Mouse (Mus musculus) yolk sac, embryonic 10.5 days (tissue): ENCODE results near the gene Rasa1.

Experiments
- DNase-seq: peaks from one replicate; pipeline ENCODE4 v3.0.0-alpha.2; 2017; ENCODE audit warnings: low spot score

The Rasa1 gene

DNA sequence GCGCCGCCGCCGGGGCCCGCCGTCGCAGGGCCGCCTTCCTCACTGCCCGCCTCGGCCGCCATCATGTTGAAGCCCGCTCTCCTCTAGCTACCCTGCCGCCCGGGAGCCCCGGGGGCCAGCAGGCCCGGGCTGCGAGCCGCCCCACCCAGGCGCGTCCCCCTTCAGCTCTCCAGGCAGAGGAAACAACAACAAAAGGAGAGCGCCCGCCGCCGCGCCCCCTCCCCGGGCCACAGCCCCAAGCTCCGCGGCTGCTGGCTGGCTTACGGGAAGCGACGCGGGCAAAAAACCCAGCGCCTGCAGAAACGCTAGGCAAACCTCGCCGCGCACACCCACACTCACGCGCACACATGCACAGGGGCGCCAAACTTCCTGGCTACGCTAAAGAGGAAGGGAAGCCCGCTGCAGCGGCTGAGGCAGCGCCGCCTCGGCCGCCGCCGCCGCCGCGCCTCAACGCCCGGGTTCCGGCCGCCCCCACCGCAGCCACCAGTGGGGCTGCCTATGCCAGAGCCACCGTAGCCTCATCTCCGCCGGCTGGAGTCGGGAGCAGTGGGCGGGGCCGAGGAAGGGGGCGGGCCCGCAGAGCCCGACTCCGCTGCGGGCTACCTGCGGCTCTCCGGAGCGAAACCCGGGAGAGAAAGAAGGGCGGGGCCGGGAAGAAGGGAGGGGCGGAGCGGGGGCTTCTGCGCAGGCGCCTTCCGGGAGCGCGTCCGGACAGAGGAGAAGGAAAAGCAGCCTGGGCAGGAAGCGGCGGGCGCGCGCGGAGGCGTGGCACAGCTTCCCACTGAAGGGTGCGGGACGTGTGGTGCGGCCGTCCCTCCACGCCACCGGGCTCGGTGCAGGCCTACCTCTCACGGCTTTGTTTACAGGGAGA lies at the start of gene Rasa1:
Gene Rasa1, minus strand, starts transcription at position 288 of the 871 bp plus-strand sequence.
- peak; percentile 98 for DNase-seq

DNA sequence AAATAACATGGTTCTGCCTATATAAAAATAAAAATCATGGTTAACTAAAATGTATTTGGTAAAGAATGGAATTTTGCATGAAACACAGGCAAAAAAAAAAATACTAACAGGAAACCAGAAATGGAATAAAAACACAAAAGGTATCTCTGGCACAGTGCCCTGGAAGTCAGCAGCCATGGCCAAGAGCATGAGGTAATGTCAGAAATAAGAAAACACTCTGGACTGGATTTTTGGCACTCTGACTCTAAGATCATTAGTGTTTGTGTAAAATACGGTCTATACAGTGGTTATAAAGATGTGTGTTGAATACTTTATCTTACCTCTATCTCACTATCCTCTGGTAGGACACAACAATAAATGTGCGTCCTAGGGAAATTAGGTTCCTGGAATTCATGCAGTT lies 22.6 kb upstream of the Rasa1 start:
- DNase-seq, result no peak

DNA sequence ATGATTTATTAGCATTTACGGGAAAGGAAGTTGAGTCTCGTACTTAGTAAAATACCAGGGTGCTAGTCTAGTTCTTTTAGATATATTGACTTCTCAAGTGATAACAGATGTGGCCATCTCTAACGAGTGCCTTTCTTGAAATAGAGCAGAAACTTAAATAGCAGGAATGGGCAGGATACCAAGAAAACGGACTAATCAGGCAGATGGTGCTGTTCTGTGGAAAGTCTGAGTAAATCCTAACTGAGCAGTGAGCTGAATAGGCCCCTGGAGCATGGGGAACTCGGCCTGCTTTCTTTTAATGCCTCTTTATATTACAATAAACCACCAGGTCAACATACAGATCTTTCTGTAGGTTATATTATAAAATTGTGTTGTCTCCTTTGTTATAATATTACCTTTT lies 22.0 kb upstream of the Rasa1 start:
- DNase-seq, result no peak

DNA sequence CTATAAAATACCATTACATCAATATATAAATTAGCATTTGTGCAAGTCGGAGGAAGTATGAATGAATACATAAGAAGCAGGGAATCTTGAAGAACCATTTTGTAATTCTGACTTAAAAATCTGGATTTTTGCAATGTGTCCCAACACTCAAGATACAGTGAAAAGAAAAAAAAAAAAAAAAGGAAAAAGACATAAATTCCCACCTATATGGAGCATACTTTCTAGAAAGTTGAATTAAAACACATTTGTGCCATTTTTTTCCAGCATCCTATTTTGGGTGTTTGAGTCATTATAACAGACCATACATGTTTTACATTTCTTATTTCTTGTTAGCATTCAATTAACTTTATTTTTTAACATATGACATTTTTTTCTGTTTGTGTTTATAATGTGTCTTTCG lies 21.6 kb upstream of the Rasa1 start:
- no peak for DNase-seq

DNA sequence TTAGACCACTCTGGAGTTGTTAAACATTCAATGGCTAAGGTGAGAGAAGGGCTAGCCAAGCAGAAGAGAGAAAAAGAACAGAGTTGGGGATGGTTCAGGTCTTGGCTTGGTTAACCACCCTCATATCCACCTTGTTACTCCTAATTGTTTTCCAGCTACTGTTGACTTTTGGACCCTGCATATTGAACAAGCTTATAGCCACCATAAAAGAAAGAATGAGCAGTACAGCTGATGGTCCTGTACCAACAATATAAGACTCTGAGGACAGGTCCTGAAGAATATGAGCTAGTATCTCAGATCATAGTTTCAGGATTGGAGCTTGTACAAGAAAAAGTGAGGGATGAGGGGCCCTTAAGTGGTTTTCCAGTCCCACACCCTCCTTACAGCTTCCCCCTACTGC lies 17.1 kb upstream of the Rasa1 start:
- no peak for DNase-seq

DNA sequence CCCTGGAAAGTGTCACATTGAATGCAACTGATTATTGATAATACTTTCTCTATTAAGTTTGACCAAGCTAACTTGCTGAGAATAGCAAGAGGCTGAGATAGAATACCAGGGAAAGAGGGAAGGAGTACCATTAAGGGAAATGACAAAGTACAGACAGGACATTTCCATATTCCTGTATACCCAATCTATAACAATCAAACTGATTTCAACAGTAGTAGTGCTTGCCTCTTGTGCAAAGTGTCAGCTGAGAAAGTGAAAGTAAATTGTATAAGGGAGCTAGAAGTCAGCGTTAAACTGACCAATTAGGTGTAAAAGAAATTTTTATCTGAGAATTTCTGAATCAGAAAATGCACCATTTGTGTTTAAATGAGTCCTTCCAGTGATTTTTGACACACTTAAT lies 1.7 kb upstream of the Rasa1 start:
- no peak for DNase-seq

DNA sequence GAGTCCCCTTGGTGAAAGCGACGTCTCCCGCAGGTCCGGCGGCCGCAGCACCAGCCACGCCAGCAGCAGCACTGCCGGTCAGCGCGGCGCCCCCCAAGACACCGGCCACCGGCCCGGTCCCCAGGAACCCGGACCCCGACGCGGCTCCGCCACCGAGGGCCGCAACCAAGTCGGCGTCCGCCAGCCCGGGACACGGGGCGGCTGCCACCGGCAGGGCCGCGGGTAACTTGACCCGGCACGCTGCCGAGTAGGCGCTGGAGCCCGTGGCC lies 422 bp downstream of the Rasa1 start:
- DNase-seq, result peak; percentile 69

DNA sequence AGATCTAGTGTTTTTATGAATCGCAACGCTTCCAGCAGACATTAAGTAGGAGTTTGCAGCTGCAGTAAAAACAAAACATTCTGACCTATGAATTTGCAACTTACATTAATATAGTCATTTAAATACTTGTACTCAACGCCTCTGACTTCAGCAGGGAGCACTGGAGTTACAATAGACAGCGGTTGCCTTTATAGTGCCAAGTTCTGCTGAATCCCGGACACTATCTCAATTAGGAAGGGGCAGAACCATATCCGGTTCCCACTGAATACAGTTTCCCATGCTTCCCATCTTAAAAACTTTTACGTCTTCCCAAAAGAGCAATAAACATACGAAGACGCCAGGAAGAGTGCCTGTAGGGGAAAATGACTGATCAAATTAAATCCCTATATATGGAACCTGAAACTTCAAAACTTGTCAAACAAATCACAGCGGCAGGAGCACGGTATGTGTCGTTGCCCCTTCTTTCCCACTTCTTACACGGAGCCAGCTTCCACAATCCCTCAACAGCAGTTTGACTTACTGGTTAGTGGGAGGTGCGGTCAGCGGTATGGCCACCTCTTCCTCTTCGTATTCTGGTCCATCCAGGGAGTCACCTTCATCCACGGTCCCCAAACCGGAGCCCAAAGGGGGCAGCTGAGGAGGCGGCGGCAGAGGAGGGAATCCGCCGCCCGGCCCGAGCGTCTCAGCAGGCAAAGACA lies 905 bp downstream of the Rasa1 start:
- DNase-seq, result no peak

DNA sequence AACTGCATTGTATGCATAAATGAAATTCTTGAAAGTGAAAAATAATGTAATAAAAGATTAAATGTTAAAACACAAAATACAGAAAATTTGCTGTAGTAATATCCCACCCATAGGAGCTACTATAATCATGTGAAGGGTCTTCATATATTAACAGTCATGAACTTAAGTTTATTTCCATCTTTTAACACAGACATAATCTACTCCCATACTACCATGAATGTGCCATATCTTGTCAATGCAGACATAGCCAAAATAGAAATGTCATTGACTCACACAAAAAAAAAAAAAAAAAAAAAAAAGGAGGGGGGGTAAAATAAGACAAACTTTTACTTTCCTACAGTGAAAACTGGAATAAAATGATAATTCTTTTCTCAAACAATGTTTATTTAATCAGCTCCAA lies 6.3 kb downstream of the Rasa1 start:
- DNase-seq, result no peak

DNA sequence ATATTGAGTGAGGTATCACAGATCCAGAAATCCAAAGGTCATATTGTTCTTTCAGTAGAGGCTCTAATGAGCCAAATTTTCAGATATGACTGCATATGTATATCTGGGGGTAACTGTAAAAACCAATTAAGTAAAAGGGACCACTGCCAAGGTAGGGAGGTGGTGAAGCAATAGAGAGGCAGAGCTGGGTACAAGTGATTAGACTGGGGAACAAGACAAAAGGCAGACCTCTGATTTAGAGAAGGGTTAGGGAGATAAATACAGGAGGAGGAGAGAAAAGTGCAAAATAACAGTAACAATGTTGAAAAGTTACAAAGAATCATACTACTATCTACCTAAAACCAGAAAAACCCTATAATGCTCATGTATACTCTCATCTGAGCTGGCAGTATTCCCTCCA lies 10.0 kb downstream of the Rasa1 start:
- no peak for DNase-seq

DNA sequence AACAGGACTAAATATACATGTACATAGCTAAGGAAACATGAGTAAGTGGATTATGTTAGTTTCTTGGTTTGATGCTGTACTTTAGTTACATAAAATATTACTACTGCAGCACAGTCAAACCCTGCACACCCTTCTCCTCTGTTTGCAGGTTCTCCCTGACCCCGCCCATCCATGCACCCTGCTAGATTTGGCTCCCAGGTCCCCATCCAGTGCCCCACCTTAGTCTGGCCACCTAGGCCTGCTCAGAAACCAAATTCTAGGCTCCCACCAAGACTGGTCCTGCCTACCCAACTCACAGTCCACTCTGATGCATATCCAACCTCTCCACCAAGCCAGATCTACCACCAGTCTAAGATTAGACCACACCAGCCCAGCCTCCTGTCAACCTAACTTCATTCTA lies 14.4 kb downstream of the Rasa1 start:
- no peak for DNase-seq

DNA sequence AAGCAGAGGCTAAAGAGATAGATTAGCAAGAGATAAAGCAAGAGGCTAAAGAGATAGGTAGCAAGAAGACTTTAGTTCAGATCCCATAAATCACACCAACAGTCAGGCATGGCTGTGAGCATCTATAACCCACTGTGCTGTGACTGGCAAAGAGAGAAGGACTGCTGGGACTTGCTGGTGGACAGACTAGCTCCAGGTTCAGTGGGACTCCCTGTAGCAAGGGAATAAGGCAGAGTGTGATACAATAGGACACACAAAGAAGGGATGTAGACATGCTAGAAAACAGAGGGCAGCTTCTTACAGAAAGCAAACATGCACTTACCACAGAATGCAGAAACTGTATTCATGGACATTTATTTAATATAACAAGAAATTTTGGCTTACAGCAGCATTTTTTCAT lies 15.1 kb downstream of the Rasa1 start:
- no peak for DNase-seq

DNA sequence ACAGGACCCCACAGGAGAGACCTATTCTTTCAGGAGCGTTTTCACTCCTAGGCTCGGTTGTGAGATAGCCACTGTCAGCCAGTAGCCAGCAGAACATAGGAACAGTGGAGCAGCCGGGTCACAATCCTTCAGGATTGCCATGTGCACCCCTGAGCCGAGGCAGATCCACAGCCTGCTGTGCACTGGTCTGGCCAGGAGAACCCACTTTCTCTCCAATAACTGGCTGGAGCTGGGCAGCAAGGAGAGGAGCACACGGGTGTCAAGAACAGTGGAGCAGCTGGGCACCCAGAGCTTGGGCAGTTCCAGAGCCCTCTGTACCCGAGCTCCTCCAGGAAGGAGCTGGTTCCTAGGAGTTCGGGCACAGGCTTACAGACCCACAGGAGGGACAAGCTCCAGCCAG lies 50.2 kb downstream of the Rasa1 start:
- no peak for DNase-seq

DNA sequence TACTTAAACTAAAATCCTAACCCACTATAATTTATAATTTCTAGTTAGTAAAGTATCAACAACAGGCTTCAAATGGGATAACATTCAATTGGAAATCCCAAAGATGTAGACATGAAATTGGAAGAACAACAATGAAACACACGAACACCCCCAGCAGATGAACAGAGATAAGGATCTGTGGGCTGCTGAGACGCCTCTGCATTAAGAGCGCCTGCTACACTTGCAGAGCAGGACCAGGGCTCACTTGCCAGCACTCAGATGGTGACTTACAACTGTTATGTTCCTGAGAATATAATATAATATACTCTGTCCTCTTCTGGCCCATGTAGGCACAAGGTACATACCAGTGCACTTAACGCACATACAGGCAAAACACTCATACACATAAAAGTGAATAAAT lies 70.3 kb downstream of the Rasa1 start:
- DNase-seq, result no peak

DNA sequence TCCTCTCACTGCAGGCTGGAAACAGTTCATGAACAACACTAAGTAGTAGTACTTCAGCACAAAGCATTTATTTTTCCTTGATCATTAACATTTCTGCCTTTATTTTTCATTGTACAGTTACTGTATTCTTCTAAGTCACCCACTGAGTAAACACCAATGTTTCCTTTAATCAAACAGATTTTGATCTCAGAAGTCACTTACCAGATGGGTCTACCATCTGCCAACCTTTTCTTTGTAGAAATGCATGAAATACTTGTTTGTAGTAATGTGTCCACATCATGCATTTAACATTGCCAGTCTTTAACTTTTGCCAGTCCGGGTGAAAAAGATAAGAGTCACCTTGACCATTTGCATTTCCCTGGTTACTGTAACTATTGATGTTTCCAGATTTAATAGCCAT lies 78.6 kb downstream of the Rasa1 start:
- DNase-seq, result no peak

DNA sequence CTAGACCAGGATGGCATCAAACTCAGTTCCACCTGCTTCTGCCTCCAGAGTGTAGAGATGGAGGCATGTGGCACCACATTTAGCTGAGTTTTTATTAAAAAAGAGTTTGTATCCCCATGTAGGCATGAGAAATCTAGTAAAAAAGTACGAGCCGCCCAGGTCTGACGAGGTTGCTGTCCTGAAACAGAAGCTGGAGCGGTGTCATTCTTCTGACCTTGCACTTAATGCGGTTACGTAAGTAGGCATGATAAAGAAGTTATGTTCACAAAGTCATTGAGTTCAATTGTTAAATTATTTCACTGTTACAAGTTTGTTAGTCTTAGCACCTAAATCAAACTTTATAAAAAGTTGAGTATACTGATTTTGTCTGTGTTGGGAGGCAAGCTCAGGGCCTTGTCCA lies 80.3 kb downstream of the Rasa1 start:
- DNase-seq, result no peak

DNA sequence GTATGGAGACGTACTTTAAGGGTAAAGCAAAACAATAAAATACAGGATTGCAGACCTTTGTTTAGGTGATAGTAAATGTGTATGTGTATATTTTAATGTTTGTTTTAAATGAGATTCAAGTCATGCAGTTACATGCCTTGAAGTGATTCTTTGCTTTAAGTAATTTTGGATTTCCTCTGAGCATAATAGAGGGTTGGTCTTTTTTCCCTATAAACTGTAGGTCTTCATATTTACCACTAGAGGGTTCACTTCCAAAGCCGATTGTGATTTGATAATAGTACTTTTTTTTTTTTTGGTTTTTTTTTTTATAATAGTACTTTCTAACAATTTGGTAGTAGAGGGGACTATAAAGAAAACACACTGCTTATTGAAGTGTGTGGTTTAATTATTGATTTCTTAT lies 81.4 kb downstream of the Rasa1 start:
- DNase-seq, result no peak

DNA sequence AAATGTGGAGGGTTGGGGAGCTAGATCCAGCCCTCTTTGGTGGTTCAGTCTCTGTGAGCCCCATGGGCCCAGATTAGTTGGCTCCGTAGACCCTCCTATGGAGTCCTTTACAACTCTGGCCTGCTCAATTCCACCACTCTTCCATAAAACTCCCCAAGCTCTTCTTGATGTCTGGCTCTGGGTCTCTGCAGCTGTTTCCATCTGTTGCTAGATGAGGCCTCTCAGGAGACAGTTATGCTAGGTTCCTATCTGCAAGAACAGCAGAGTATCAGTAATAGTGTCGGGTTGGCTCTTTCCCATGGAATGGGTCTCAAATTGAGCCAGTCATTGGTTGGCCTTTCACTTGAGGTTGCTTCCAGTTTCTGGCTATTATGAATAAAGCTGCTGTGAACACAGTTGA lies 97.7 kb downstream of the Rasa1 start:
- DNase-seq, result no peak

DNA sequence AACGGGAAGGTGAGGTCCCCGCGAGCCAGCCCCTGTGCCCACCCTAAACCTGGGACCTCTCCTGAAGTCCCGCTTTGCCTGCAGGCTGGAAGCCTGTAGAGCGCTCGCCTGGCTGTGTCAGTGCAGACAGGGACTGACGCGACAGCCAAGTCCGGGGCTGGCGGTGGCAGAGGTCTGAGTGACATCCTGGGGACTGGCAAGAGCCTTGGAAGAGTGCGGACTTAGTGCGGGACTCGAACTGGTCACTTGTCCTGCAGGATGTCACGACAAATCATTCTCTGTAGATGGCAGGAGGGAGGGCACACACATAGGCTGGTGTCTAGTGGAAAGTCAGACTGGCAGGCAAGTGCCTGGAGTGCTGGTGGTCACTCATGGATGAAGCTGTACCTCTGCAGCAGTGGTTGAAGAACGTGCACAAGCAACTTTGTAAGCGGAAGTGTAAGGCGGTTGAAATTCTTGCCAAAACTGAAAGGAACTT lies 99.2 kb downstream of the Rasa1 start:
- no peak for DNase-seq

DNA sequence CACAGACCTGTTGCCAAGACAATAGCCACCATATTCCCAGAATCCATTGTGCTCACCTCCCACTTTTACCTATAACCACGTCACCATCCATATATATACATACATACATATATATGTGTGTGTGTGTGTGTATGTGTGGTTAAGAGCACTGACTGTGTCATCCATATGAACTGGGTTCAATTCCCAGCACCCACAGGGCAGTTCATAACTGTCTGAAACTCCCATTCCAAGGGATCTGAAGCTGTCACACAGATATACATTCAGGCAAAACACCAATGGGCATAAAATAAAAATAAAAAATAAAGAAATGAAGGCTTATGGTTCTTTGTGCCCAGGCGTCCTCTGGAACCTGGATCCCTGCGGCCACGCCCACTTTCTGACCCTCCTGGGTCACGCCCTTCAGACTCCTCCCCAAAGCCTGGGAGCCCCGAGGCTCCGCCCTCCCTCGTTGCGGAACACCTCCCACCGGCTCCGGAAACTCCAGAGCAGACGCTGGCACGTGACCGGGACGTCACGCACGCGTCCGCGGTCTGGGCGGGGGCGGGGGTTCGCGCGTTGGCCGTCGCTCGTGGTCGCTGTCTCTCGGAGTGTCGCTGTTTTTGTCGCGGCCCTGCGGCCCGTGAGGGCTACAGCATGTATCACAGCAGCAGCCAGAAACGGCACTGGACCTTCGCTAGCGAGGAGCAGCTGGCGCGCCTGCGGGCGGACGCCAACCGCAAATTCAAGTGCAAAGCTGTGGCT lies 99.9 kb downstream of the Rasa1 start, which contains the start of gene Ccnh:
Gene Ccnh, plus strand, starts transcription at position 506 of the 741 bp plus-strand sequence.
- peak; percentile 88 for DNase-seq
